Comparison of ENCODE assay signal across 30 mouse cellular contexts in the genomic region with DNA sequence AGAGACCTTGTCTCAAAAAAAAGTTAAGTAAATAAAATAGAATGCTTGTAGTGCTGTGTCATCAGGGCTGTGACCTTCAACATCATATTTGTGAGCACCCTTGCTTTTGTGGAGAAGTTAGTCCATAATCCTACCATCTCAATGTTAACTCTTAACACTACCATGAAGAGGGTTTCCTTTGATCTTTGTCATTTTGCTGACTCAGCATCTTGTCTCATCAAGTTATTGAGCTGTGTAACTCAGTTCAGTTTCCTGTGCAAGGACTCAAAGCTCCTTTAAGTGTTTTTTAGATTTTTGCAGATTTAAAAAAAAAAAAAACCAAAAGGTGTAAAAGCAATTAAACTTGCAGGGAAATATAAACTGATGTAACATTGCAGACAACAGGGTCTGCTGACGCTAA. TPM values are rescaled to one million over a fixed set of nuclear protein-coding genes. Genes with fewer than 3 reads are reported as not detected.
"Had no signal": no experiment of that assay in that cellular context is flagged by ENCODE, and none has a peak within 500 bp of the region (broad histone marks: within the 10 kb centered on the region; RNA-seq: fewer than 3 reads in every experiment).

No protein-coding gene starts in this region.

- H3K4me1 ChIP-seq: limb, embryonic 10.5 days; limb, embryonic 12.5 days; limb, embryonic 13.5 days; limb, embryonic 15.5 days; liver, embryonic 12.5 days; liver, embryonic 13.5 days; liver, embryonic 15.5 days; lung, embryonic 15.5 days; midbrain, embryonic 10.5 days; midbrain, embryonic 12.5 days; midbrain, embryonic 13.5 days; midbrain, embryonic 15.5 days had no signal

- H3K4me3 ChIP-seq: limb, embryonic 10.5 days; limb, embryonic 12.5 days; limb, embryonic 13.5 days; limb, embryonic 15.5 days; liver, embryonic 12.5 days; liver, embryonic 13.5 days; liver, embryonic 15.5 days; lung, embryonic 15.5 days; megakaryocyte, embryonic 14.5 days; midbrain, embryonic 10.5 days; midbrain, embryonic 12.5 days; midbrain, embryonic 13.5 days; midbrain, embryonic 15.5 days; myocyte had no signal

- H3K27me3 ChIP-seq: limb, embryonic 12.5 days; limb, embryonic 13.5 days; limb, embryonic 15.5 days; liver, embryonic 12.5 days; liver, embryonic 13.5 days; liver, embryonic 15.5 days; lung, embryonic 15.5 days; megakaryocyte, embryonic 14.5 days; midbrain, embryonic 12.5 days; midbrain, embryonic 13.5 days; midbrain, embryonic 15.5 days had no signal

- H3K9me3 ChIP-seq: limb, embryonic 10.5 days; limb, embryonic 12.5 days; limb, embryonic 13.5 days; limb, embryonic 15.5 days; liver, embryonic 12.5 days; liver, embryonic 13.5 days; liver, embryonic 15.5 days; lung, embryonic 15.5 days; megakaryocyte, embryonic 14.5 days; midbrain, embryonic 10.5 days; midbrain, embryonic 12.5 days; midbrain, embryonic 13.5 days; midbrain, embryonic 15.5 days had no signal

- H3K4me2 ChIP-seq: limb, embryonic 12.5 days; limb, embryonic 13.5 days; limb, embryonic 15.5 days; liver, embryonic 11.5 days; liver, embryonic 12.5 days; liver, embryonic 13.5 days; liver, embryonic 15.5 days; lung, embryonic 14.5 days; lung, embryonic 15.5 days; midbrain, embryonic 11.5 days; midbrain, embryonic 12.5 days; midbrain, embryonic 13.5 days; midbrain, embryonic 15.5 days had no signal

- DNase-seq: left cerebral cortex, postnatal 4 days; liver; liver, embryonic 13.5 days; liver, postnatal 0 days; lung, adult 18-20 months; lung, adult 2 months; lung, embryonic 14.5 days; lung, postnatal 10 days; lung, postnatal 14 days; lung, postnatal 36 days; lung, postnatal 4 days; midbrain, embryonic 14.5 days had no signal

- H3K9ac ChIP-seq: limb, embryonic 12.5 days; limb, embryonic 13.5 days; limb, embryonic 15.5 days; liver, embryonic 12.5 days; liver, embryonic 13.5 days; liver, embryonic 14.5 days; liver, embryonic 15.5 days; liver, postnatal 0 days; lung, embryonic 14.5 days; lung, embryonic 15.5 days; midbrain, embryonic 12.5 days; midbrain, embryonic 13.5 days; midbrain, embryonic 15.5 days had no signal

- H3K27ac ChIP-seq: limb, embryonic 10.5 days; limb, embryonic 12.5 days; limb, embryonic 13.5 days; limb, embryonic 15.5 days; liver, embryonic 12.5 days; liver, embryonic 13.5 days; liver, embryonic 14.5 days; liver, embryonic 15.5 days; lung, embryonic 15.5 days; macrophage; midbrain, embryonic 10.5 days; midbrain, embryonic 12.5 days; midbrain, embryonic 13.5 days; midbrain, embryonic 15.5 days had no signal

RNA-seq across cellular contexts. Expression of a gene that starts 32.9 kb away (rescaled TPM):
- total RNA-seq: liver, adult 2 months had no signal
